In genomic region chr5:150207596-150207995, GRCm38 (mm10) we compare ENCODE assay signal across 10 mouse cellular contexts.
DNase-seq lines count a peak whose midpoint lies in the region; ATAC-seq lines count a peak whose summit lies in the region.
"Had no signal": no experiment of that assay in that cellular context is flagged by ENCODE, and none has a peak within 500 bp of the region (broad histone marks: within the 10 kb centered on the region; RNA-seq: fewer than 3 reads in every experiment).

No protein-coding gene starts in this region.

- H3K9ac ChIP-seq in hindbrain, embryonic 15.5 days, result no peak overlapping the region
- no peak overlapping the region for H3K9ac ChIP-seq in hindbrain, embryonic 13.5 days
- H3K9ac ChIP-seq in embryonic facial prominence, embryonic 13.5 days, result no peak overlapping the region
- peak overlapping the region; percentile 16; the same call in 1 of the 2 replicates for H3K9ac ChIP-seq in embryonic facial prominence, embryonic 14.5 days (ENCODE audit: low read depth, low read length)
- H3K9ac ChIP-seq in midbrain, embryonic 13.5 days (replicated peaks), result no peak overlapping the region

- no peak overlapping the region for H3K4me3 ChIP-seq in hindbrain, embryonic 15.5 days
- no peak overlapping the region for H3K4me3 ChIP-seq in hindbrain, embryonic 13.5 days
- H3K4me3 ChIP-seq in embryonic facial prominence, embryonic 13.5 days, result 0 out of 2 replicates have a peak overlapping the region, but pooled peaks have one; percentile 11
- peak overlapping the region; percentile 20 for H3K4me3 ChIP-seq in embryonic facial prominence, embryonic 14.5 days (ENCODE audit: low read depth, low read length)
- H3K4me3 ChIP-seq in midbrain, embryonic 13.5 days (replicated peaks), result no peak overlapping the region
- H3K4me3 ChIP-seq: hindbrain, embryonic 10.5 days had no signal

- H3K4me2 ChIP-seq in hindbrain, embryonic 15.5 days, result peak overlapping the region; percentile 11
- no peak overlapping the region for H3K4me2 ChIP-seq in hindbrain, embryonic 13.5 days
- H3K4me2 ChIP-seq in embryonic facial prominence, embryonic 13.5 days, result peak overlapping the region; percentile 46
- H3K4me2 ChIP-seq in embryonic facial prominence, embryonic 14.5 days (ENCODE audit: low read depth, low read length), result peak overlapping the region; percentile 47
- H3K4me2 ChIP-seq in midbrain, embryonic 13.5 days (replicated peaks), result peak overlapping the region; percentile 21; the same call in 1 of the 2 replicates

- H3K27ac ChIP-seq in hindbrain, embryonic 15.5 days (replicated peaks), result no peak overlapping the region
- H3K27ac ChIP-seq in hindbrain, embryonic 13.5 days, result no peak overlapping the region
- H3K27ac ChIP-seq in embryonic facial prominence, embryonic 13.5 days, result peak overlapping the region; percentile 23
- no peak overlapping the region for H3K27ac ChIP-seq in embryonic facial prominence, embryonic 14.5 days (replicated peaks; ENCODE audit: low read depth, low read length)
- no peak overlapping the region for H3K27ac ChIP-seq in midbrain, embryonic 13.5 days
- H3K27ac ChIP-seq: hindbrain, embryonic 10.5 days; macrophage had no signal

- H3K9me3 ChIP-seq in hindbrain, embryonic 15.5 days, result no peaks in the 10 kb centered on the region
- no peaks in the 10 kb centered on the region for H3K9me3 ChIP-seq in hindbrain, embryonic 13.5 days
- H3K9me3 ChIP-seq in embryonic facial prominence, embryonic 13.5 days, result no peaks in the 10 kb centered on the region
- H3K9me3 ChIP-seq in embryonic facial prominence, embryonic 14.5 days (ENCODE audit: control insufficient read depth, low read length), result no peaks in the 10 kb centered on the region
- H3K9me3 ChIP-seq in midbrain, embryonic 13.5 days, result no peaks in the 10 kb centered on the region

- no peaks in the 10 kb centered on the region for H3K27me3 ChIP-seq in hindbrain, embryonic 15.5 days
- no peaks in the 10 kb centered on the region for H3K27me3 ChIP-seq in hindbrain, embryonic 13.5 days
- H3K27me3 ChIP-seq in embryonic facial prominence, embryonic 13.5 days, result peaks cover 7% of the 10 kb centered on the region
- H3K27me3 ChIP-seq in embryonic facial prominence, embryonic 14.5 days (replicated peaks; ENCODE audit: control insufficient read depth, insufficient read depth, low read length), result no peaks in the 10 kb centered on the region
- H3K27me3 ChIP-seq in midbrain, embryonic 13.5 days, result no peaks in the 10 kb centered on the region; the same call in 1 of the 2 replicates

- no peaks in the 10 kb centered on the region; the same call in 1 of the 2 replicates for H3K4me1 ChIP-seq in hindbrain, embryonic 15.5 days (replicated peaks)
- H3K4me1 ChIP-seq in hindbrain, embryonic 13.5 days (replicated peaks), result peaks cover 4% of the 10 kb centered on the region; the same call in 1 of the 2 replicates
- H3K4me1 ChIP-seq in embryonic facial prominence, embryonic 13.5 days, result peaks cover 11% of the 10 kb centered on the region
- H3K4me1 ChIP-seq in embryonic facial prominence, embryonic 14.5 days (ENCODE audit: control insufficient read depth, insufficient read depth, low read length), result peaks cover 14% of the 10 kb centered on the region; the same call in 1 of the 2 replicates
- peaks cover 7% of the 10 kb centered on the region for H3K4me1 ChIP-seq in midbrain, embryonic 13.5 days (replicated peaks)
- H3K4me1 ChIP-seq: hindbrain, embryonic 10.5 days had no signal

- DNase-seq in embryonic facial prominence, embryonic 14.5 days (ENCODE audit: low spot score), result no peak
- no peak for DNase-seq in right cerebral cortex, adult 2 months (ENCODE audit: low spot score in 2 of 2)
- no peak for DNase-seq in adrenal gland, postnatal 14 days
- DNase-seq: cerebellum, adult 9-11 months had no signal

- no peaks in the 10 kb centered on the region for H3K36me3 ChIP-seq in hindbrain, embryonic 15.5 days
- H3K36me3 ChIP-seq in hindbrain, embryonic 13.5 days, result peaks cover 3% of the 10 kb centered on the region; the same call in 1 of the 2 replicates
- H3K36me3 ChIP-seq in embryonic facial prominence, embryonic 13.5 days, result no peaks in the 10 kb centered on the region
- no peaks in the 10 kb centered on the region for H3K36me3 ChIP-seq in embryonic facial prominence, embryonic 14.5 days (ENCODE audit: control insufficient read depth, insufficient read depth, low read length)
- no peaks in the 10 kb centered on the region for H3K36me3 ChIP-seq in midbrain, embryonic 13.5 days
- H3K36me3 ChIP-seq: hindbrain, embryonic 10.5 days had no signal

- 59% methylated on average over 18 of the region's 18 CpGs for WGBS in hindbrain, embryonic 15.5 days
- 64% methylated on average over 18 of the region's 18 CpGs for WGBS in hindbrain, embryonic 13.5 days
- 32% methylated on average over 18 of the region's 18 CpGs for WGBS in embryonic facial prominence, embryonic 13.5 days
- WGBS in embryonic facial prominence, embryonic 14.5 days, result 33% methylated on average over 18 of the region's 18 CpGs
- 51% methylated on average over 18 of the region's 18 CpGs for WGBS in midbrain, embryonic 13.5 days

- ATAC-seq in hindbrain, embryonic 15.5 days (ENCODE audit: low FRiP score, low read depth), result no peak
- no peak for ATAC-seq in hindbrain, embryonic 13.5 days (ENCODE audit: low FRiP score)
- no peak for ATAC-seq in embryonic facial prominence, embryonic 13.5 days (ENCODE audit: insufficient number of reproducible peaks, insufficient read depth, low FRiP score, low TSS enrichment, low read depth)
- peak; percentile 65; the same call in 1 of the 2 replicates for ATAC-seq in embryonic facial prominence, embryonic 14.5 days (ENCODE audit: low read depth)
- no peak for ATAC-seq in midbrain, embryonic 13.5 days

Comparison
In these comparisons a context has a peak if more than half of its experiments do, and no peak if none do; other contexts are left out.
1. H3K4me3 ChIP-seq: peak in embryonic facial prominence, embryonic 13.5 days (single experiment) and embryonic facial prominence, embryonic 14.5 days (single experiment); none in hindbrain, embryonic 15.5 days (single experiment), hindbrain, embryonic 13.5 days (single experiment) and midbrain, embryonic 13.5 days (single experiment).